Mouse (Mus musculus): ENCODE results near the gene Chd6.

Chd6 gene

GRCm38 (mm10) chr2:161108933-161109371 lies at the start of gene Chd6:
TSS of gene Chd6 (minus strand) at chr2:161109075.
- DNase-seq (ENCODE audit: low spot score in 2 of 2) = peak; percentile 96 to 98

- no peak for DNase-seq (ENCODE audit: low spot score in 2 of 2)
Measured at GRCm38 (mm10) chr2:161150004-161150842, 41.3 kb upstream of the Chd6 start.

GRCm38 (mm10) chr2:161148428-161149020 lies 39.6 kb upstream of the Chd6 start:
- DNase-seq (ENCODE audit: low spot score in 2 of 2) = no peak

GRCm38 (mm10) chr2:161147656-161148427 lies 39.0 kb upstream of the Chd6 start:
- no peak for DNase-seq (ENCODE audit: low spot score in 2 of 2)

- DNase-seq (ENCODE audit: low spot score in 2 of 2) = no peak
Measured at GRCm38 (mm10) chr2:161144799-161145198, 35.9 kb upstream of the Chd6 start.

- DNase-seq (ENCODE audit: low spot score in 2 of 2) = no peak
Measured at GRCm38 (mm10) chr2:161138672-161139536, 30.0 kb upstream of the Chd6 start.

- no peak for DNase-seq (ENCODE audit: low spot score in 2 of 2)
Measured at GRCm38 (mm10) chr2:161136999-161137398, 28.1 kb upstream of the Chd6 start.

- DNase-seq (ENCODE audit: low spot score in 2 of 2) = no peak
Measured at GRCm38 (mm10) chr2:161128367-161129111, 19.7 kb upstream of the Chd6 start.

- no peak for DNase-seq (ENCODE audit: low spot score in 2 of 2)
Measured at GRCm38 (mm10) chr2:161112011-161112410, 3.1 kb upstream of the Chd6 start.

GRCm38 (mm10) chr2:161109398-161109821 lies 535 bp upstream of the Chd6 start:
- no peak for DNase-seq (ENCODE audit: low spot score in 2 of 2)

- DNase-seq (ENCODE audit: low spot score in 2 of 2) = peak; percentile 8 to 28
Measured at GRCm38 (mm10) chr2:161108085-161108927, 569 bp downstream of the Chd6 start.

- no peak for DNase-seq (ENCODE audit: low spot score in 2 of 2)
Measured at GRCm38 (mm10) chr2:161107236-161107635, 1.6 kb downstream of the Chd6 start.

- no peak for DNase-seq (ENCODE audit: low spot score in 2 of 2)
Measured at GRCm38 (mm10) chr2:161103769-161104168, 5.1 kb downstream of the Chd6 start.

GRCm38 (mm10) chr2:161102102-161102501 lies 6.8 kb downstream of the Chd6 start:
- DNase-seq (ENCODE audit: low spot score in 2 of 2) = no peak

GRCm38 (mm10) chr2:161097746-161098145 lies 11.1 kb downstream of the Chd6 start:
- DNase-seq (ENCODE audit: low spot score in 2 of 2) = no peak

GRCm38 (mm10) chr2:161090746-161091405 lies 18.0 kb downstream of the Chd6 start:
- DNase-seq (ENCODE audit: low spot score in 2 of 2) = peak in 1 of 2 experiments; percentile 15

GRCm38 (mm10) chr2:161090200-161090599 lies 18.7 kb downstream of the Chd6 start:
- DNase-seq (ENCODE audit: low spot score in 2 of 2) = no peak

GRCm38 (mm10) chr2:161078590-161078989 lies 30.3 kb downstream of the Chd6 start:
- no peak for DNase-seq (ENCODE audit: low spot score in 2 of 2)

GRCm38 (mm10) chr2:161076262-161076661 lies 32.6 kb downstream of the Chd6 start:
- no peak for DNase-seq (ENCODE audit: low spot score in 2 of 2)
